Mouse (Mus musculus): Measurements from ENCODE around the gene Usp47. TPM values are rescaled to one million over a fixed set of nuclear protein-coding genes. Genes with fewer than 3 reads are reported as not detected.
A peak's percentile ranks its signal among the peaks of the same experiment; 100 is the strongest.

Usp47 gene
- polyA plus RNA-seq, 1 experiment from 2014 or later = 87.2 TPM

DNA sequence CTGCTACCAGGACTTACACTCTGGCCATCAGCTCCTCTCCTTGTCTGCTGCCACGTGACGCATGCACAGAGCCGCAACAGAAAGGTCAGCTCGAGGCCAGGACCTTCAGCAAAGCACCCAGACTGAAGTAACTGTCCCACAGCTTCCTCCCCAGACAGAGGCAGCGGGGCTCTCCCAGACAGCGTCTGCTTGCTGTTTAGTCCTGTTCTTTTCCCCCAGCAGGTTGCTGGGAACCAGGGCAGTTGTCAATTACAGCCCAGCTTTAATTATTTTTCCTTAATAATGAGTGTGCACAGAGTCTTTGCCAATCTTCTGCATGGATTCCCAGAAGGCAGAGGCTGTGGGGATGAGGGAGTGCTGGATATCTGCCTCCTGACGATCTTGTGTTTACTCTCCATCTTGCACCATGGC lies 119.8 kb downstream of the Usp47 start:
- H3K9ac ChIP-seq (replicated peaks) = no peak overlapping the region
- no peak for ATAC-seq
- H3K36me3 ChIP-seq = no peaks in the 10 kb centered on the region
- 42% methylated on average over 7 of the region's 7 CpGs for WGBS
- no peaks in the 10 kb centered on the region for H3K9me3 ChIP-seq
- H3K4me3 ChIP-seq (replicated peaks) = no peak overlapping the region
- no peaks in the 10 kb centered on the region for H3K27me3 ChIP-seq
- no peak overlapping the region for H3K4me2 ChIP-seq (replicated peaks)
- peaks cover 16% of the 10 kb centered on the region for H3K4me1 ChIP-seq (replicated peaks)
- H3K27ac ChIP-seq = no peak overlapping the region

DNA sequence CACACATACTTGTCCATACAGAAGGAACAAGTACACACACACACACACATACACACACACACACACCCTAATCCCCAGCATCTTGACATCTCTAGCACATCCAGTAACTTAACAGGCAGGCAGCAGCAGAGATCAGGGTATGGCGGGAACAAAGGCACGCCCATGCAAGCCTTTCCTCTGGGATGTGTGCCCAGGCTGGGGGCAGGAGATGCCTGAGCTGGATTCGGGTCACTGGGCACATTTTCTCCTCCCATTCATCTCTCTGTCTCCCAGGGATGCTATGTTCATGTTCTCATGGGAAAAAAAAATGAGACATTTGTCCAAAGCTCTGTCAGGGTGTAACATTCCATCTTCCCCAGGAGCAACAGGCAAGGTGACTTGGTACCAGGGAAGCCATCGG lies 120.7 kb downstream of the Usp47 start:
- H3K27ac ChIP-seq = no peak overlapping the region
- no peaks in the 10 kb centered on the region for H3K9me3 ChIP-seq
- no peak overlapping the region for H3K9ac ChIP-seq (replicated peaks)
- 0 out of 2 replicates have a peak, but pooled peaks have one; percentile 37 for ATAC-seq
- H3K27me3 ChIP-seq = no peaks in the 10 kb centered on the region
- H3K4me2 ChIP-seq (replicated peaks) = no peak overlapping the region
- no peak overlapping the region for H3K4me3 ChIP-seq (replicated peaks)
- H3K4me1 ChIP-seq (replicated peaks) = peaks cover 16% of the 10 kb centered on the region
- H3K36me3 ChIP-seq = no peaks in the 10 kb centered on the region
- WGBS = 62% methylated on average over 4 of the region's 4 CpGs

DNA sequence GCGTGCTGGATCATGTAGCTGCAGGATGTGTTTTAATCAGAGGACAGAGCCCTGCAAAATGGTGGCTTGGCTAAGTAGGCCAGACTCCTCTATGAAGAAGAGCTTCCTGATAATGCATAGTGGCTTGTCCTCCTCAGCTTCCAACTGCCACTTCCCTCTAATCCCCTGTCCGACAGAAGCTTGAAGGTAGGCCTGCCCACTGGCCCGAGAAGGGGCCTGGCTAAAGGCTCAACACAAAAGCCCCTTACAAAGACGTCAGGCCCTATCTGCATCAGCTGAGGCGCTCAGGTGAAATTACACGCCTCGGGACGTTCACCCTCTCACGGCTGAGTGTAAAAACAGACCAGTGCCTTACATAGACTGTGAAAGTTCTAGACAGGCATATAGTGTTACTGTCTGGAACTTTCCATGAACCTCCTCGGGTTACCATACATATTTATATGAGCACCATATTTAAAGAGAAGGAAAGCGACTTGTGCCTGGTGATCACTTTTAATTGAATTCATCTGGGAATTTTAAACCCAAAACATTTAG lies 121.4 kb downstream of the Usp47 start:
- Histone ChIP-seq H3K4me1 (replicated peaks) (peaks cover 16% of the 10 kb centered on the region), H3K9me3 (no peaks in the 10 kb centered on the region), H3K9ac (replicated peaks) (no peak overlapping the region), H3K36me3 (no peaks in the 10 kb centered on the region), H3K4me2 (replicated peaks) (no peak overlapping the region), H3K27ac (no peak overlapping the region), H3K4me3 (replicated peaks) (no peak overlapping the region), H3K27me3 (no peaks in the 10 kb centered on the region)
- ATAC-seq = no peak
- WGBS = 36% methylated on average over 11 of the region's 11 CpGs

DNA sequence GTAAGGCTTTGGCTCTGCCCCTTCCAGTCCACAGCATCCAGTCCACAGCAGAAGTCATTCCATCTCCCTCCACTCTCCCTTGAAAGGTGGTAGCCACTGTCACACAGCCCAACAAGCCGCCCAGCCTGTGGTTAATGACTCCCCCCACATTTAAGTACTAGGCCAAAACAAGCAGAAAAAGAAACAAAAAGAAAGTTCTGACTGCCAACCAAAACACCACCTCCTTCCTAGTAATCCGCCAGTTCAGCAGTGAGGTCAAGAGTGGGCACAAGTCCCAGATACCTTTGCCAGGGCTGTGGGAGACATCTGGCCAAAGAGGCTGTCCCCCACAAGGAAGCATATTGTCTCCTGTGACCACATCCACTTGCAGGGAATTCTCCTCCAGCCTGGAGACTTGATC lies 124.7 kb downstream of the Usp47 start:
- H3K4me3 ChIP-seq (replicated peaks) = no peak overlapping the region

DNA sequence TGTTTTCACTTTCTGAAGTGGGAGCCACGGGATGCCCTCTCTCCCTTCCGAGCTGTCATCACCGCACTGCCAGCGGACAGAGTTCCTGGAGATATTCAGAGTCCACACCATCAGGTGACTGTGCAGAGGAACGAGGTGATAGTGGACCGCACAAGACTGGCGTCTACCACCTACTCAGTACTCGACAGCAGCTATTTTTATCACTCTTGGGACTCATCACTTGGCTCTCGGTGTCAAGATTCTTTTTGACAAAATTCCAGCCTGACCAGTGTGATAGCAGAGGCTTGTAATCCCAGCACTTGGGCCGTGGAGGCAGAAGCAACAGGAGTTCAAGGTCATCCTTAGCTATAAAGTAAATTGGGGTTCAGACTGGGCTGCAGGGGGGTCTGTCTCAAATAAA lies 125.8 kb downstream of the Usp47 start:
- 90% methylated on average over 10 of the region's 10 CpGs for WGBS
- Histone ChIP-seq H3K27ac (no peak overlapping the region), H3K9ac (replicated peaks) (no peak overlapping the region), H3K4me1 (replicated peaks) (0 out of 2 replicates have a peak, but pooled peaks cover 8% of the 10 kb centered on the region), H3K27me3 (no peaks in the 10 kb centered on the region), H3K36me3 (no peaks in the 10 kb centered on the region), H3K4me2 (replicated peaks) (no peak overlapping the region), H3K9me3 (no peaks in the 10 kb centered on the region), H3K4me3 (replicated peaks) (no peak overlapping the region)
- no peak for ATAC-seq

More for the DNA sequence above, 124.7 kb downstream of the Usp47 start:
- Histone ChIP-seq H3K27me3 (no peaks in the 10 kb centered on the region), H3K9me3 (no peaks in the 10 kb centered on the region), H3K36me3 (no peaks in the 10 kb centered on the region), H3K27ac (no peak overlapping the region), H3K9ac (replicated peaks) (no peak overlapping the region), H3K4me2 (replicated peaks) (no peak overlapping the region), H3K4me1 (replicated peaks) (peaks cover 13% of the 10 kb centered on the region)
- no peak for ATAC-seq
- 81% methylated on average over 2 of the region's 2 CpGs for WGBS

DNA sequence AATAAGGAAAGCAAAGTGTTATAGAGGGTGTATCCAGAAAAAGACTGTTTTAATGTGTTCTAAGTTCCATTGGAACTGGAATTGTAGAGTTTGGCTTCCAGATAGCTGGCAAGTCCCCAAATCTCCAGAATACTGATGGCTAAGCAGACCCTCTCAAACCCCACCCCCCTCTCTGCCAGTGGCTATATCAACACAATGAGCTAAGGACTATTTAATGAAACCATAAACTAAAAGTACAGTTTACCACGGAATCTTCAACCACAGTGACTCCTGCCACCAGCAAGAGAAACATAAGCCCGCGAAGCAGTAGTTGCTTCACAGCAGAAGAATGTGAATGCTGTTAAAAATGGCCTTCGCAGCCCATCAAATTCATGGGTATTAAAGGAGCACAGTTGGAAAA lies 131.1 kb downstream of the Usp47 start:
- H3K36me3 ChIP-seq = no peaks in the 10 kb centered on the region
- no peak for ATAC-seq
- 84% methylated on average over 4 of the region's 4 CpGs for WGBS
- H3K9ac ChIP-seq (replicated peaks) = no peak overlapping the region
- H3K4me2 ChIP-seq (replicated peaks) = no peak overlapping the region
- H3K4me3 ChIP-seq (replicated peaks) = no peak overlapping the region
- H3K9me3 ChIP-seq = no peaks in the 10 kb centered on the region
- H3K4me1 ChIP-seq (replicated peaks) = peaks cover 18% of the 10 kb centered on the region
- H3K27ac ChIP-seq = no peak overlapping the region
- peaks cover 22% of the 10 kb centered on the region for H3K27me3 ChIP-seq

DNA sequence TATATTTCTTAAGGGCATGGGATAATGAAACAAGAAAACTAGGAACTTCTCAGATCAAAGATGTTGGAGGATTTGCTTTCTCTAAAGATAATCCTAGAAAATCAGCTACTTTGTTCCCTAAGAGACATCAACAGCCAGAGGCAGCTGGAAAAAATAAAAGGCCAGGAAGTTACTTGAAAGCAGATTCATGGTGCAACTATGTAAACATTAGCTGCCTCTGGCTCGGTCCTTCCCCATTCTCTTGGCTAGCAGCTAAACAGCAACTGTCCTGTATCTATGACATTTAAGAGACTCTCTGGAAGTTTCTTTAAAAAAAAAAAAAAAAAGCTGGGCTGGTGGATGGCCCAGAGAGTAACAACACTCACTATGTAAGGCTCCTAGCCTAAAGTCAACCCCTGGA lies 131.9 kb downstream of the Usp47 start:
- no peak overlapping the region for H3K27ac ChIP-seq
- no peak overlapping the region for H3K4me2 ChIP-seq (replicated peaks)
- no peak overlapping the region for H3K9ac ChIP-seq (replicated peaks)
- H3K4me3 ChIP-seq (replicated peaks) = no peak overlapping the region
- no peaks in the 10 kb centered on the region for H3K9me3 ChIP-seq
- peaks cover 18% of the 10 kb centered on the region for H3K4me1 ChIP-seq (replicated peaks)
- 28% methylated on average over 1 of the region's 1 CpGs for WGBS
- peaks cover 22% of the 10 kb centered on the region for H3K27me3 ChIP-seq
- no peak for ATAC-seq
- no peaks in the 10 kb centered on the region for H3K36me3 ChIP-seq

DNA sequence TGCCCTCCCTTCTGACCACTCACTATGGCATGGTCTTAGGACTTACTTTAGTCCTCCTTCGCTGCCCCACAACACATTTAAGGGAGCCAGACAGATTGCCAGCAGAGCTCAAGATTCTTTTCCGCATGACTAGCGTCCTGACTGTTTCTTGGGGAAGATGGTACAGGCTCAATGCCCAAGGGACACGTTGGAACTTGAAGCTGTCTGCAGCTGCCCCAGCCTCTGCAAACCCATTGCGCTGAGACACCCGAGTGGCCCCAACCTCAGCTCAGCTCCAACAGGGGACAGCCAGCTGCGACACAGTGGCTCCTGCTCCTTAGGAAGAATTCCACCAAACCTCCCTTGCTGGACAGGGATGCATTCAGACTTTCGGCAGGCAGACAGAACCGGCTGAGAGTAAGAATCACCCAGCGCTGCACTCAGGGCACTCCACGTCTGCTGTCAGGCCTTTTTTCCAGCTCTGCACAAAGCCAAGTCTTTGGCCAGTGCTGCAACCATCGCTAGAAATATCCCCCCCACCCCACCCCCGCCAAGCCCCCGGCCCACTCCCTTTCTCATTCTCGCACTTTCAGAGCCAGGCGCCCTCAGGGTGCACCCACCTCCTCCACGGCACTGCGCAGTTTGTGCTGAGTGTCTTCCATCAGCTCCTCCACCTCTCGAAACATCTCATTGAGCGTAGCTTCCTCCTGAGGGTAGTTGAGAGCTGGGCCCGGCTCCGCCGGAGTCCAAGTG lies 134.4 kb downstream of the Usp47 start:
- Histone ChIP-seq H3K36me3 (no peaks in the 10 kb centered on the region), H3K9ac (replicated peaks) (peak overlapping the region; percentile 60), H3K4me1 (replicated peaks) (peaks cover 18% of the 10 kb centered on the region), H3K27me3 (peaks cover 22% of the 10 kb centered on the region), H3K27ac (no peak overlapping the region), H3K4me2 (replicated peaks) (peak overlapping the region; percentile 66), H3K9me3 (no peaks in the 10 kb centered on the region), H3K4me3 (replicated peaks) (peak overlapping the region; percentile 45)
- 11% methylated on average over 23 of the region's 23 CpGs for WGBS
- ATAC-seq = peak; percentile 44

DNA sequence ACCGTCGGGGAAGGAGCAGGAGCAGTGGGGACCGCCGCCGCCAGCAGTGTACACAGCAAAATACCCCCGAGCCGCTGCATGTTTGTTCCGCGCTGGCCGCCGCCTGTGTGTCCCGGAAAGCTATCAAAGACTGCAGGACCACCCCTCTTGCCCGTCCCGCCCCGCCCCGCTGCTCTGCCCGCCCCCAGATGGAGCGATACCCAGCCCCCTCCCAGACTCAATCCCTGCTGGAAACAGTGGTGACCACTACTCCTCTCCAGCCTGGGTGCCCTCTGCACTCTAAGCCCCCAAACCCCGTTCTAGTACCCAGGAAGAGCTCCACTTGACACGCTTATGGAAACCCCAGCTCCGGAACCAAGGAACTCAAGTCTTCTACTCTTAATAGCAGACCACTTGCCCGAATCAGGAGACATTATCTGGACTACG lies 135.0 kb downstream of the Usp47 start:
- 2% methylated on average over 23 of the region's 23 CpGs for WGBS
- peak overlapping the region; percentile 66 for H3K4me2 ChIP-seq (replicated peaks)

DNA sequence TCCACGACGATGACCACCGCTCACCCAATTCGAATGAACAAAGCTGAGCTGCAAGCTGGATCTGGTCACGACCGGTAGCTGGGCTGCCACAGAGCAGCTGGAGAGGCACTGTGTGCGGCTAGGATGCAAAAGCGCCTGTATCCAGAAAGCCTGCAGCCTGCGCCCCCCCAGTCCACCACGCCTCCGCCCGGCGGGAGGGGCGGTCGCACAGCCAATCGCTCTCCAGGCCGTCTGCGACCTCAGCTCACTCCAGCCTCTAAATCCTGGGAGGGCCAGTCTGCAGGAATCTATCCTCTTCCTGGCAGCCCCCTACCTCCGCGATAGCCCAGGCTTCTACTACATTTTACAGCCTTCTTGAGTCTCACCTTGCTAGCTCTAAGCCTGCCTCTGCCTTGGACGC lies 135.6 kb downstream of the Usp47 start, which contains the start of gene Dkk3:
TSS of gene Dkk3 (minus strand) at position 116 of the 400 bp plus-strand sequence.
- H3K4me1 ChIP-seq (replicated peaks) = peaks cover 18% of the 10 kb centered on the region
- WGBS = 2% methylated on average over 21 of the region's 21 CpGs
- peaks cover 22% of the 10 kb centered on the region for H3K27me3 ChIP-seq
- no peaks in the 10 kb centered on the region for H3K36me3 ChIP-seq
- no peak within 1 kb of the TSS for H3K27ac ChIP-seq
- H3K4me2 ChIP-seq (replicated peaks) = peak within 1 kb of the TSS; percentile 66
- ATAC-seq = peak; percentile 73
- H3K4me3 ChIP-seq (replicated peaks) = peak within 1 kb of the TSS; percentile 45
- peak within 1 kb of the TSS; percentile 60 for H3K9ac ChIP-seq (replicated peaks)
- H3K9me3 ChIP-seq = no peaks in the 10 kb centered on the region

More for the DNA sequence above, 135.0 kb downstream of the Usp47 start:
- H3K27me3 ChIP-seq = peaks cover 22% of the 10 kb centered on the region
- peak; percentile 55 for ATAC-seq
- H3K36me3 ChIP-seq = no peaks in the 10 kb centered on the region
- H3K4me3 ChIP-seq (replicated peaks) = peak overlapping the region; percentile 45
- no peak overlapping the region for H3K27ac ChIP-seq
- no peaks in the 10 kb centered on the region for H3K9me3 ChIP-seq
- H3K4me1 ChIP-seq (replicated peaks) = peaks cover 18% of the 10 kb centered on the region
- peak overlapping the region; percentile 60 for H3K9ac ChIP-seq (replicated peaks)

DNA sequence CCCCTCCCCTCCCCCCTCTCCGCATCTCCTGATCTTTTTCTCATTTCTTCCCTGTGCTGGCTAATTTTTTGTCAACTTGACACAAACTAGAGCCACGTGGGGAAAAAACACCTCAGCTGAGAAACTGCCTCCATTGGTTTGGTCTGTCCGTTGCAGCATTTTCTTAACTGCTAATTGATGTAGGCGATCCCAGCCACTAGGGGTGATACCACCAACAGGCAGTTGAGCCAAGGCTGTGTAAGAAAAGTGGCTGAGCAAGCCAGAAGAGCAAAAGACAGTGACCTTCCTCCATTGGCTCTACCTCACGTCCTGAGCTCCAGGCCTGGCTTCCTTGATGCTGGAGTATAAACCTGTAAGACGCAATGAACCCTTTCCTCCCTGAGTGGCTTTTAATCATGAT lies 136.5 kb downstream of the Usp47 start:
- 29% methylated on average over 5 of the region's 6 CpGs for WGBS
- no peak overlapping the region for H3K27ac ChIP-seq
- no peak for ATAC-seq
- no peaks in the 10 kb centered on the region for H3K9me3 ChIP-seq
- H3K4me2 ChIP-seq (replicated peaks) = no peak overlapping the region
- H3K4me1 ChIP-seq (replicated peaks) = peaks cover 18% of the 10 kb centered on the region
- peaks cover 22% of the 10 kb centered on the region for H3K27me3 ChIP-seq
- H3K36me3 ChIP-seq = no peaks in the 10 kb centered on the region
- no peak overlapping the region for H3K9ac ChIP-seq (replicated peaks)
- no peak overlapping the region for H3K4me3 ChIP-seq (replicated peaks)

Data from midbrain, embryonic 13.5 days (tissue).